Mouse (Mus musculus): ENCODE results near the gene Tdrd1.

DNA sequence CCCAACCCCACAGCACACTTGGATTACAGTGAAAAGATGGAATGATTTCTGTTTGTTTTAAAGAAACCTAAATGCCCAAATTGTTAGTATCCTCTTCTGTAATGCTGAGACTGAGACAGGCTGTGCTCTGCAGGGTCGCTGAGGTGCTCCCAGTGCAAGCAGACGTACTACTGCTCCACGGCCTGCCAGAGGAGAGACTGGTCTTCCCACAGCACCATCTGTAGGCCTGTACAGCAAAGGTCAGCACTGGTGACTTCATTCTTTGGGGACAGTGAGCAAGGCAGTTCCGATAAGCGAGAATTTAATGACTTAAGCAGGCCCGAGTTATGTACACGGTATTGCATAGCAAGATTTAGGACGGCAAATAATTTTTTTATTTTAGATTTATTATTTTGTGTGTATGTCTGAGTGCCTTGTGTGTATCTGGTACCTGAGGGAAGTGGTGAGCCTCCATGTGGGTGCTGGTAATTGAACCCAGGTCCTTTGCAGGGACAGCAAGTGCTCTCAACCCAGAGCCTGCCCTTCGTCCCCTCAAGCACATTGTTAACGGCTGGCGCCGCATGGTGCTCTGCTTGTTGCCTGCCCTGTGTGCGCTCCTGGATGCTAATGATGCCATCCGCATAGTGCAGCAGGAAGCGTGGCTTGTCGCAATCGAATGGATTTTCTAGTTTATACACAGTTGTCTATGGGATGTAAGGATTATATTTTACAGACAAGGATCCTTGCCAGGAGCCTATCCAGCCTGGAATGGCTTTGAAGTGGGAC is 13.1 kb downstream of the Tdrd1 start:
- no peak for TF ChIP-seq HCFC1 (IDR thresholded peaks at IDR 0.05; ENCODE audit: low read depth, low read length)
- peak in 1 of 2 experiments; percentile 3; a peak in 1 of 4 replicates for TF ChIP-seq CTCF (conservative IDR thresholded peaks at IDR 0.05 in 1 of 2, IDR thresholded peaks at IDR 0.05 in 1 of 2; ENCODE audit: low read depth in 2 of 2, low read length in 2 of 2)
- no peak for TF ChIP-seq JUND (conservative IDR thresholded peaks at IDR 0.05; ENCODE audit: low read depth, low read length)
- TF ChIP-seq POLR2A (IDR thresholded peaks at IDR 0.05; ENCODE audit: low read depth, low read length) = no peak
- no peak for TF ChIP-seq ETS1 (conservative IDR thresholded peaks at IDR 0.05; ENCODE audit: low read depth, low read length)
- no peak for TF ChIP-seq USF1 (IDR thresholded peaks at IDR 0.05; ENCODE audit: low read depth, low read length)
- no peak for TF ChIP-seq EP300 (IDR thresholded peaks at IDR 0.05; ENCODE audit: low read length)
- TF ChIP-seq NRF1 (IDR thresholded peaks at IDR 0.05; ENCODE audit: low read depth, low read length) = no peak
- TF ChIP-seq RAD21 (IDR thresholded peaks at IDR 0.05; ENCODE audit: low read depth, low read length) = no peak
